Mouse (Mus musculus): ENCODE data around the gene Col2a1.

Col2a1 gene

DNA sequence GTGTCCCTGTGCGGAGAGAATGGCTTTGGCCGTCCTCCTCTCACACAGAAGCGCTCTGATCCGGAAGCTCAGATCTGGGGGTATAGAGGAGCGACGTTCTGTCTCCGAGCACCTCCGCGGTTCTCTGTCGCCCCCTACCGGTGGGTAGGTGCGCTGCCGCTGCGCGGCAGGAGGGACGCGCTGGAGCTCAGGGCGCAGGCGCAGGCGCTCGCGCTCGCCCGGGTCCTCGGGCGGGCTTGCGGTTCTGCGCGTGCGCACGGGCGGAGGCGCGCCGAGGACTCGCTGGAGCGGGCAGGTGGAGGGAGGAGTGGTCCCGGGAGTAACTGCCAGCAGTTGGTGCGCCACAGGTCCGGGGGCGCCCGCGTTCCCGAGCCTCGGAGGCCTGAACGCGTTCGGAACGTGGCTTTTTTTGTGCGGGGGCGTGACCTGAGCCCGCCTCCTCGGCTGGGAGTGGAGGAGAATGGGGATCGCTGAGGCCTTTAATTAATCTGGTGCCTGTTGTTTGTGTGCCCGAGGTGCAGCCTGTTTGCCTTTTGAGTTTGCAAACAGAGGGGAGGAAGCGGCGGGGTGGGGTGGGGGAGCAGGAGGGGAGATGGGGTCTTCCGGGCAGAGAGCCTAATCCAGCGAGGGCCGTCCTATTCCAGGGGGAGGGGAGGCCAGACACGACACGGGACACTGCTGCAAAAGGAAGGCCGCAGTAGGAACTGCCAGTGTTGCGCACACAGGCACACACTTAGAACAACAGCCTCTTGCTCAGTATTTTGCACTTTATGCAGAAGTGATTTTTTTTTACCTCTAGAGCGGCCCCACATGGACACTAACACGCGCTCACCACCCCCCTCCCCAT, 40.3 kb downstream of the Col2a1 start, which contains the start of gene Tmem106c:
Gene Tmem106c (plus strand): TSS at position 212 of the 847 bp plus-strand sequence.
- peak; percentile 86 for DNase-seq (ENCODE audit: low spot score in 2 of 2)

- DNase-seq (ENCODE audit: low spot score in 2 of 2) = no peak
Observed at GRCm38 (mm10) chr15:97963329-97963988, 41.0 kb downstream of the Col2a1 start.

DNA sequence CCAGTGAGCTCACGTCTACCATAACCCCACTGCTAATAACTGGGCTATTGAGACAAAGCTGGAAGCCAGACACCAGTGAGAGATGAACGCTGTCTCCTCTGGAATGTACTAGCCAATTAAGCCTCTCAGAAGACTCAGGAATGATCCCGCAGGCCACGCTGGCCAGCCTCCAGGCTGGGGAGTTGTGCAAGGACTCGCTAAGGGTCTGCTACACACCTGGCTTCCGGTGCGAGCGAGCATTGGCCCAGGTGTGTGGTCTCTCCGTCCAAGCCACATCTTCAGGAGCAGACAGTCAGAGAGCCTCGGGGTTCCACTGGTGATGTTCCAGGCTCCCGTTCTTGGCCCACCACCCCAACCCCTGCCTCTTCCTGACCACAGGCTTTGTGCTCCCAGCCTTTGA, 48.1 kb downstream of the Col2a1 start:
- no peak for DNase-seq (ENCODE audit: low spot score in 2 of 2)

DNA sequence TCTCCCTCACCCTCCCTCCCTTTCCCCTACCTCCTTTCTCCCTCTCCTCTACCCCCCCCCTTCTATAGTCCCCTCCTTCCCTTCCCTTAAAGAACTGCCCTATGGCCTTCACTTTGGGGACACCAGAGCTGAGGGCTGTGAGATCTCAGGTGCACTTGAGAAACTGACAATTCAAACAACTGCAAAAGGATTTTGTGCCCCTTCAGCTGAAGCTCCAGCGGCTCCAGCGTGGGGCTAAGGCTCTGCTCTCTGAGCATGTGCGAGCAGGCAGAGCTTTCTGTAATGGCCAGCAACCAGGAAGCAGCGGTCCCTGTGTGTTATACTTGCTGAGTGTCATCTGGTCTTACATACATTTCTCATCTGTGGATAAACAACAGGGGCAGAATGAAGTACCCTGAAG, 48.8 kb downstream of the Col2a1 start:
- no peak for DNase-seq (ENCODE audit: low spot score in 2 of 2)

DNA sequence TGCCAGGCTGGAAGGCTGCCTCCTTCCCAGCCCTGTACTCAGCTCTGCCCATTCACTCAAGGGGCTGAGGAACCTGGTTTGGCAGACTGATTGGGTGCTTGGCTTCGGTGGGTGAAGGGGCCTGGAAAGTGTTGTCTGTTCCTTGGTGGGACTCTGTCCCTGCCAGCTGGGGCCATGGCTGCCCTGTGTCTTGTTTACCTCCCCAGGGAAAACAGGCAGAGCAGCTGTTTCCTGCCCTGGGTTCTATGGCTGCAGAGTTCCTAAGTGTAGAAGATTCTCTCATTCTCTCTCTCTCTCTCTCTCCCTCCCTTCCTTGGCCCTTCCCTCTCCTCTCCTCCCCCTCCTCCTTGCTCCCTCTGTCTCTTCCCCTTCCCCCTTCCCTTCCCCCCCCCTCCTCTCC, 49.2 kb downstream of the Col2a1 start:
- no peak for DNase-seq (ENCODE audit: low spot score in 2 of 2)

GRCm38 (mm10) chr15:97954671-97955070, 49.8 kb downstream of the Col2a1 start:
- DNase-seq (ENCODE audit: low spot score in 2 of 2) = no peak

DNA sequence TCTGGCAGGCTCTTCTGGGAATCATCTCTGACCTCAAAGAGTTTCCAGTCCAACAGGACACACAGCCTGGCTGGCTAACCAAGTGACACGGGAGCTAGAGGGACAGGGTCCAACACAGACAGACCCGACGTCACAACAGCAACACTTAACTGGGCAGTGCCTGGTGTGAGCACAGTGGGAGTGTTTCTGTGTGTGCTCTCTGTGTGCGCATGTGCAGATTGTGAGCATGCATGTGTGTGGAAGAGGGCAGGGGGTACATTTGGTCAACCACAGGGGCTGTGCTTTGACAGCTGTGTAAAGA, 51.7 kb downstream of the Col2a1 start:
- no peak for DNase-seq (ENCODE audit: low spot score in 2 of 2)

- DNase-seq (ENCODE audit: low spot score in 2 of 2) = peak in 1 of 2 experiments; percentile 44
Observed at GRCm38 (mm10) chr15:97952137-97952888, 52.2 kb downstream of the Col2a1 start.

- DNase-seq (ENCODE audit: low spot score in 2 of 2) = no peak
Observed at GRCm38 (mm10) chr15:97950240-97950639, 54.3 kb downstream of the Col2a1 start.

- no peak for DNase-seq (ENCODE audit: low spot score in 2 of 2)
Observed at GRCm38 (mm10) chr15:97949706-97950105, 54.8 kb downstream of the Col2a1 start.

- no peak for DNase-seq (ENCODE audit: low spot score in 2 of 2)
Observed at GRCm38 (mm10) chr15:97948720-97949119, 55.8 kb downstream of the Col2a1 start.

GRCm38 (mm10) chr15:97945656-97946315, 58.7 kb downstream of the Col2a1 start:
- no peak for DNase-seq (ENCODE audit: low spot score in 2 of 2)

GRCm38 (mm10) chr15:97944919-97945574, 59.4 kb downstream of the Col2a1 start:
- DNase-seq (ENCODE audit: low spot score in 2 of 2) = no peak

DNA sequence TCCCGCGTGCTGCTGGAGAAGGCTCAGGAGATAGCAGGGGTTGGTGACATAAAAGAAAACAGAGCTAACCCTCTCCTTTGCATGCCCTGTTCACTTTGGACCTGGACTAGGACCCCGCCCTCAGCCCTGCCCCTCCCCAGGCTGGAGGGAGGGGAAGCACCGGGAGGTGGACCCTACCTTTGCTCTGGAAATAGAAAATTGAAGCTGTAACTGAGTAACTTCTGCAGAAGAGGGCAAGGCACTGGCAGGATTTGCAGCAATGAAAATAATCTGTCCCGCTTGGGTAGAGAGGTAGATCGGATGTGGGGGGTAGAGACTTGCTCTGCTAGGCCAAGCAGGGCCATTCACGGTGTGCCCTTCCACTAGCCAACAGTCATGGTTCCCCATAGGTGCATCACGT, 61.1 kb downstream of the Col2a1 start:
- no peak for DNase-seq (ENCODE audit: low spot score in 2 of 2)

DNA sequence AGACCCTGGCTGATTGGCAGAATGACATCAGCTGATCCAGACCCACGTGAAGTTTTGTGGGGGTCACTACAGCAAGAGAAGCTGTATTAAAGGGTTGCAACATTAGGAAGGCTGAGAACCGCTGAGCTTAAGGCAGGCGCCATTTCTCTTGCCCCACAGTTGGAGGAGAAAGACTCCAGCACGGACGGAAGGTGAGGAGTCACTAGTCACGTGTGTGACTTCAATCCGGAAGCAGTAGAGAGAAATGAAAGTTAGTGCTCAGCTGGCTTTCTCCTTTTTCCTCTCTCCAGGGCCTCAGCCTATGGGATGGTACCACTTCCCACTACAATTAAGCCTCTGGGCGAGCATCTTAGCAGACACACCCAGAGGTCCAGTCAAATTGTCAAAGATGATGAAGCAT, 62.0 kb downstream of the Col2a1 start:
- no peak for DNase-seq (ENCODE audit: low spot score in 2 of 2)

GRCm38 (mm10) chr15:97941306-97941705, 63.2 kb downstream of the Col2a1 start:
- no peak for DNase-seq (ENCODE audit: low spot score in 2 of 2)

- no peak for DNase-seq (ENCODE audit: low spot score in 2 of 2)
Observed at GRCm38 (mm10) chr15:97940088-97940487, 64.4 kb downstream of the Col2a1 start.

DNA sequence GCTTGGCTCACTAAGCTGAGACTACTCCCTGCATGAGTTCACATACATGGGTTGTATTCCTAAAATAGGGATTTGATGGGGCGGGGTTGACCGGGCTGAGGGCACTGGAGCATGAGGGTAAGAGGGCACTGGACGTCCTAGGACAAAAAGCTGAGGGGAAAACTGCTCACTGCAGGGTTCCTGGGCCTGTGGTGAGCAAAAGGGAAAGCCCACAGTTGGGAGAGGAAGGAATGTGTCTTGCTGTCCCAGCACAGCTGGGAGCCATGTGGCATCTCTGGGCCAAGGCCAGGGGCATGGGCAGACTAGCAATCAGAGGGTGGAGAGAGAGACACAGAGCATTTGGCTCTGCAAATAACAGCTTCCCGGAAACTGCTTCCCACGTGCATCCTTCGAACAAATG, 65.9 kb downstream of the Col2a1 start:
- no peak for DNase-seq (ENCODE audit: low spot score in 2 of 2)

GRCm38 (mm10) chr15:97932441-97932840, 72.1 kb downstream of the Col2a1 start:
- no peak for DNase-seq (ENCODE audit: low spot score in 2 of 2)

DNA sequence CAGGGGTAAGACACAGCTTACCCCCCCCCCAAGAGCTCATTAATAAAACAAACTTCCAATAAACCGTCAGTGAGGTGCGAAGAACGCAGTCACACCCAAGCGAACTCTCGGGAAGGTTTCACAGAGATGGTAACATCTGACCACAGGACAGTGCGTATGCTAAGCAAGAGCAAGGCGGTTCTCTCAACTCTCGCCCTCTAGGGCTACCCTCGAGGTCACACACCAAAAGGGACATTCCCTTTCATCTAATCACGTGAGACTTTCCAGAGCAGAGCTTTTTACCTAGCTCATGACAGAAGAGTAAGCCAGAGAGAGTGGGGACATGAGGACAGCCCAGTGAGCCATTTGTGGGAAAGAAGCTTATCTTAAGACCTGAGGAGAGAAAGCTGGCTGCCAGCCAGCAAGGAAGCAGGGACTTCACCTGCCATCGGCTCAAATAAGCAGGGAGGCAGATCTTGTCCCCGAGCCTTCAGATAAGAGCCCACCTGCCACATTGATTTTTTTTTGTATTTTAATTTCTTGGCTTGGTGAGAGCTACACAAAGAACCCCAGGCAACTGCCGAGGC, 75.2 kb downstream of the Col2a1 start:
- DNase-seq (ENCODE audit: low spot score in 2 of 2) = no peak

DNA sequence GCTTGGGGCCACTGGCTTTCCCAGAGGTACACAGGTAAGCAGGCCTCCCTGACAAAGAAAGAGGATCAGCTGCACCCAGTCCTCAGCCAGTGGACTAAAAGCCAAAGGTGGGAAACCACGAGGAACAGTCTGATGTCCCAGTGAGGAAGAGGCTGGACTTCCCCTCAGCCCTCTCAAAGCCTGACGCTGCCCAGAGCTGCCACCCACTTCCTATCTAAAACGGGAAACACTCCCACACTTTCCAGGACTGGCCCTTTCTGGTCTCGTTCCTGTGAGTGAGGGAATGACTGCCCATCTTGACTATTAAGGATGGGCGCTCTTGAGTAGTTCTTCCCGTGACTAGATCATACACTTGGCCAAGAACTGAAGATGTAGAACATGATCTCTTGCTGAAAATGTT, 76.7 kb downstream of the Col2a1 start:
- no peak for DNase-seq (ENCODE audit: low spot score in 2 of 2)

Data from urinary bladder, adult 18-20 months (tissue).